Mouse (Mus musculus) neural tube, embryonic 12.5 days (tissue): ENCODE measurements around the gene Zfp719. TPM values are rescaled to one million over a fixed set of nuclear protein-coding genes. Genes with fewer than 3 reads are reported as not detected.

Experiments
- ATAC-seq: fragments of 200-750 bp; cut with Nextera tagmentation; 2 replicates; pipeline ENCODE4 v1.8.0; 2017; ENCODE audit warnings: low read depth, mild to moderate bottlenecking, moderate TSS enrichment, moderate library complexity; ENCODE audit not compliant: low FRiP score
- H3K27ac ChIP-seq: fragments of 300-500 bp; sonication (generic); 2 replicates; pipeline ENCODE4 v1.5.1; 2016
- H3K27me3 ChIP-seq: fragments of 300-500 bp; sonication (generic); replicated peaks from 2 replicates; pipeline ENCODE4 v1.6.1; 2016; ENCODE audit warnings: mild to moderate bottlenecking
- H3K36me3 ChIP-seq: fragments of 300-500 bp; sonication (generic); 2 replicates; pipeline ENCODE4 v1.6.1; 2016; ENCODE audit warnings: mild to moderate bottlenecking
- H3K4me1 ChIP-seq: fragments of 300-500 bp; sonication (generic); 2 replicates; pipeline ENCODE4 v1.6.1; 2016
- H3K4me2 ChIP-seq: fragments of 300-500 bp; sonication (generic); replicated peaks from 2 replicates; pipeline ENCODE4 v1.6.1; 2016; ENCODE audit warnings: mild to moderate bottlenecking
- H3K4me3 ChIP-seq: fragments of 300-500 bp; sonication (generic); 2 replicates; pipeline ENCODE4 v1.5.1; 2016
- H3K9ac ChIP-seq: fragments of 300-500 bp; sonication (generic); 2 replicates; pipeline ENCODE4 v1.6.1; 2016; ENCODE audit warnings: mild to moderate bottlenecking
- H3K9me3 ChIP-seq: fragments of 300-500 bp; sonication (generic); 2 replicates; pipeline ENCODE4 v1.6.1; 2016; ENCODE audit warnings: mild to moderate bottlenecking
- WGBS: fragments of 180-500 bp; shearing (Covaris S2); methylation state at CpG from one replicate; pipeline ENCODE4 v1.1.7; 2016; 5-methylcytosine and 5-hydroxymethylcytosine counted together
- polyA plus RNA-seq: library from polyadenylated mRNA; unstranded; fragments of >200 nt; fragmentation: Nextera tagmentation; extraction: Ambion mirVana; gene quantifications from 2 replicates; pipeline ENCODE4 v1.2.1, GENCODE M21; 2016

The Zfp719 gene
- polyA plus RNA-seq = 14.5 and 15.0 TPM in 2 replicates

- no peaks in the 10 kb centered on the region for H3K9me3 ChIP-seq
- H3K9ac ChIP-seq = peak within 1 kb of the TSS; percentile 72
- peaks cover 15% of the 10 kb centered on the region for H3K36me3 ChIP-seq
- peak within 1 kb of the TSS; percentile 61 for H3K4me3 ChIP-seq
- H3K27ac ChIP-seq = peak within 1 kb of the TSS; percentile 83
- under 1% methylated on average over 37 of the region's 37 CpGs for WGBS
- peaks cover 16% of the 10 kb centered on the region for H3K4me1 ChIP-seq
- no peaks in the 10 kb centered on the region for H3K27me3 ChIP-seq
- ATAC-seq = peak; percentile 97
- peak within 1 kb of the TSS; percentile 75 for H3K4me2 ChIP-seq
Observed at GRCm38 (mm10) chr7:43579440-43580171, at the start of gene Zfp719. Zfp719 (plus strand) TSS chr7:43579610.

GRCm38 (mm10) chr7:43530216-43530785, 49.1 kb upstream of the Zfp719 start:
- Histone ChIP-seq H3K4me2 (no peak overlapping the region), H3K9ac (no peak overlapping the region), H3K4me3 (no peak overlapping the region), H3K4me1 (no peaks in the 10 kb centered on the region), H3K36me3 (no peaks in the 10 kb centered on the region), H3K27me3 (no peaks in the 10 kb centered on the region), H3K27ac (no peak overlapping the region), H3K9me3 (peaks cover 5% of the 10 kb centered on the region; the same call in 1 of the 2 replicates)
- 76% methylated on average over 8 of the region's 8 CpGs for WGBS
- no peak for ATAC-seq

GRCm38 (mm10) chr7:43532936-43533505, 46.4 kb upstream of the Zfp719 start:
- Histone ChIP-seq H3K4me1 (no peaks in the 10 kb centered on the region), H3K9ac (no peak overlapping the region), H3K4me2 (no peak overlapping the region), H3K27me3 (no peaks in the 10 kb centered on the region), H3K4me3 (no peak overlapping the region), H3K9me3 (peaks cover 5% of the 10 kb centered on the region; the same call in 1 of the 2 replicates), H3K36me3 (no peaks in the 10 kb centered on the region), H3K27ac (no peak overlapping the region)
- 85% methylated on average over 9 of the region's 9 CpGs for WGBS
- ATAC-seq = no peak

- Histone ChIP-seq H3K27me3 (no peaks in the 10 kb centered on the region), H3K4me1 (no peaks in the 10 kb centered on the region), H3K36me3 (no peaks in the 10 kb centered on the region), H3K9ac (no peak overlapping the region), H3K4me2 (no peak overlapping the region), H3K27ac (no peak overlapping the region), H3K4me3 (no peak overlapping the region), H3K9me3 (peaks cover 5% of the 10 kb centered on the region; the same call in 1 of the 2 replicates)
- WGBS = 73% methylated on average over 4 of the region's 4 CpGs
- no peak for ATAC-seq
Observed at GRCm38 (mm10) chr7:43538524-43538923, 40.9 kb upstream of the Zfp719 start.

GRCm38 (mm10) chr7:43544225-43544977, 35.0 kb upstream of the Zfp719 start, which contains the start of gene Cd33:
Cd33 (minus strand) TSS chr7:43544428.
- no peak within 1 kb of the TSS for H3K27ac ChIP-seq
- H3K27me3 ChIP-seq = no peaks in the 10 kb centered on the region
- no peak within 1 kb of the TSS for H3K9ac ChIP-seq
- no peak within 1 kb of the TSS for H3K4me2 ChIP-seq
- no peak within 1 kb of the TSS for H3K4me3 ChIP-seq
- WGBS = 87% methylated on average over 7 of the region's 7 CpGs
- H3K9me3 ChIP-seq = no peaks in the 10 kb centered on the region
- H3K36me3 ChIP-seq = no peaks in the 10 kb centered on the region
- H3K4me1 ChIP-seq = no peaks in the 10 kb centered on the region
- ATAC-seq = no peak

- Histone ChIP-seq H3K9ac (no peak overlapping the region), H3K27ac (no peak overlapping the region), H3K4me2 (no peak overlapping the region), H3K4me3 (no peak overlapping the region), H3K4me1 (no peaks in the 10 kb centered on the region), H3K9me3 (no peaks in the 10 kb centered on the region), H3K27me3 (no peaks in the 10 kb centered on the region), H3K36me3 (no peaks in the 10 kb centered on the region)
- WGBS = 68% methylated on average over 7 of the region's 7 CpGs
- ATAC-seq = no peak
Observed at GRCm38 (mm10) chr7:43545656-43546545, 33.5 kb upstream of the Zfp719 start.

GRCm38 (mm10) chr7:43547666-43548065, 31.7 kb upstream of the Zfp719 start:
- Histone ChIP-seq H3K4me2 (no peak overlapping the region), H3K27ac (no peak overlapping the region), H3K9me3 (no peaks in the 10 kb centered on the region), H3K36me3 (no peaks in the 10 kb centered on the region), H3K4me1 (no peaks in the 10 kb centered on the region), H3K27me3 (no peaks in the 10 kb centered on the region), H3K9ac (no peak overlapping the region), H3K4me3 (no peak overlapping the region)
- 55% methylated on average over 5 of the region's 5 CpGs for WGBS
- no peak for ATAC-seq

GRCm38 (mm10) chr7:43548206-43548605, 31.2 kb upstream of the Zfp719 start:
- Histone ChIP-seq H3K9ac (no peak overlapping the region), H3K27me3 (no peaks in the 10 kb centered on the region), H3K9me3 (no peaks in the 10 kb centered on the region), H3K4me2 (no peak overlapping the region), H3K4me1 (no peaks in the 10 kb centered on the region), H3K36me3 (no peaks in the 10 kb centered on the region), H3K4me3 (no peak overlapping the region), H3K27ac (no peak overlapping the region)
- ATAC-seq = no peak
- 81% methylated on average over 4 of the region's 4 CpGs for WGBS

GRCm38 (mm10) chr7:43553153-43553552, 26.3 kb upstream of the Zfp719 start:
- 84% methylated on average over 4 of the region's 4 CpGs for WGBS
- Histone ChIP-seq H3K27ac (no peak overlapping the region), H3K27me3 (no peaks in the 10 kb centered on the region), H3K4me2 (no peak overlapping the region), H3K4me1 (no peaks in the 10 kb centered on the region), H3K9me3 (no peaks in the 10 kb centered on the region), H3K36me3 (no peaks in the 10 kb centered on the region), H3K9ac (no peak overlapping the region), H3K4me3 (no peak overlapping the region)
- no peak for ATAC-seq

GRCm38 (mm10) chr7:43554550-43554949, 24.9 kb upstream of the Zfp719 start:
- Histone ChIP-seq H3K27me3 (no peaks in the 10 kb centered on the region), H3K27ac (no peak overlapping the region), H3K36me3 (no peaks in the 10 kb centered on the region), H3K4me3 (no peak overlapping the region), H3K9me3 (no peaks in the 10 kb centered on the region), H3K4me2 (no peak overlapping the region), H3K9ac (no peak overlapping the region), H3K4me1 (no peaks in the 10 kb centered on the region)
- ATAC-seq = no peak
- WGBS = 58% methylated on average over 3 of the region's 3 CpGs

- 91% methylated on average over 5 of the region's 5 CpGs for WGBS
- no peak overlapping the region for H3K27ac ChIP-seq
- H3K4me2 ChIP-seq = no peak overlapping the region
- H3K9me3 ChIP-seq = no peaks in the 10 kb centered on the region
- H3K9ac ChIP-seq = no peak overlapping the region
- no peak overlapping the region for H3K4me3 ChIP-seq
- H3K27me3 ChIP-seq = no peaks in the 10 kb centered on the region
- H3K4me1 ChIP-seq = no peaks in the 10 kb centered on the region
- no peaks in the 10 kb centered on the region for H3K36me3 ChIP-seq
- ATAC-seq = no peak
Observed at GRCm38 (mm10) chr7:43555351-43555750, 24.1 kb upstream of the Zfp719 start.
